Mouse (Mus musculus) thymus, postnatal 14 days (tissue): Measurements from ENCODE around the gene Ddx19a.
"Not testable (repeated sequence)": the region's sequence is repeated elsewhere in the genome, so short reads cannot be mapped to it uniquely, and the experiment has no call there.

Source experiments
- DNase-seq: peaks from one replicate; pipeline ENCODE4 v3.0.0; 2021

The Ddx19a gene

GRCm38 (mm10) chr8:110969910-110970770 lies 27.5 kb downstream of the Ddx19a start:
- peak; percentile 92 for DNase-seq

GRCm38 (mm10) chr8:110967326-110967725 lies 30.3 kb downstream of the Ddx19a start:
- no peak for DNase-seq

- DNase-seq, result no peak
These were observed 31.0 kb downstream of the Ddx19a start for GRCm38 (mm10) chr8:110966586-110966985.

- DNase-seq, result no peak
These were observed 32.0 kb downstream of the Ddx19a start for GRCm38 (mm10) chr8:110965594-110965993.

- DNase-seq, result no peak
These were observed 32.9 kb downstream of the Ddx19a start for GRCm38 (mm10) chr8:110964666-110965065.

- DNase-seq, result no peak
These were observed 34.5 kb downstream of the Ddx19a start for GRCm38 (mm10) chr8:110963051-110963450.

- DNase-seq, result no peak
These were observed 37.7 kb downstream of the Ddx19a start for GRCm38 (mm10) chr8:110959906-110960305.

GRCm38 (mm10) chr8:110959071-110959780 lies 38.4 kb downstream of the Ddx19a start:
- no peak for DNase-seq

GRCm38 (mm10) chr8:110958553-110958952 lies 39.0 kb downstream of the Ddx19a start:
- DNase-seq, result not testable (repeated sequence)

- no peak for DNase-seq
These were observed 39.5 kb downstream of the Ddx19a start for GRCm38 (mm10) chr8:110958135-110958534.

GRCm38 (mm10) chr8:110957471-110957870 lies 40.1 kb downstream of the Ddx19a start:
- DNase-seq, result no peak

- no peak for DNase-seq
These were observed 40.8 kb downstream of the Ddx19a start for GRCm38 (mm10) chr8:110956619-110957450.

- DNase-seq, result peak; percentile 67
These were observed 42.8 kb downstream of the Ddx19a start for GRCm38 (mm10) chr8:110954776-110955175.

GRCm38 (mm10) chr8:110950065-110950484 lies 47.5 kb downstream of the Ddx19a start:
- peak; percentile 16 for DNase-seq

GRCm38 (mm10) chr8:110945716-110946115 lies 51.9 kb downstream of the Ddx19a start:
- DNase-seq, result no peak

GRCm38 (mm10) chr8:110944276-110944876 lies 53.2 kb downstream of the Ddx19a start:
- DNase-seq, result no peak

- DNase-seq, result no peak
These were observed 56.1 kb downstream of the Ddx19a start for GRCm38 (mm10) chr8:110941453-110941948.

GRCm38 (mm10) chr8:110940682-110941452 lies 56.7 kb downstream of the Ddx19a start:
- no peak for DNase-seq

- peak; percentile 71 for DNase-seq
These were observed 58.6 kb downstream of the Ddx19a start for GRCm38 (mm10) chr8:110938882-110939589.

- no peak for DNase-seq
These were observed 61.4 kb downstream of the Ddx19a start for GRCm38 (mm10) chr8:110936217-110936616.

- DNase-seq, result no peak
These were observed 64.3 kb downstream of the Ddx19a start for GRCm38 (mm10) chr8:110933272-110933671.
